Mouse (Mus musculus) intestine, embryonic 14.5 days (tissue): ENCODE measurements around the gene Lactb. TPM values are rescaled to one million over a fixed set of nuclear protein-coding genes. Genes with fewer than 3 reads are reported as not detected.

ENCODE experiments used
- ATAC-seq: fragments of 200-750 bp; cut with Nextera tagmentation; replicated peaks from 2 replicates; pipeline ENCODE4 v1.8.0; 2017; ENCODE audit warnings: low read depth, moderate number of reproducible peaks, moderate TSS enrichment, moderate library complexity; ENCODE audit not compliant: low FRiP score, low TSS enrichment
- DNase-seq: peaks from one replicate; pipeline ENCODE4 v3.0.0-alpha.2; 2018; ENCODE audit warnings: low spot score
- H3K27ac ChIP-seq: fragments of 300-500 bp; sonication (generic); 2 replicates; pipeline ENCODE4 v1.5.1; 2014; ENCODE audit warnings: low read depth, mild to moderate bottlenecking, control low read depth
- H3K27me3 ChIP-seq: fragments of 300-500 bp; sonication (generic); replicated peaks from 2 replicates; pipeline ENCODE4 v1.6.1; 2014; ENCODE audit warnings: low read length, control low read depth; ENCODE audit not compliant: control insufficient read depth, insufficient read depth
- H3K36me3 ChIP-seq: fragments of 300-500 bp; sonication (generic); 2 replicates; pipeline ENCODE4 v1.6.1; 2014; ENCODE audit warnings: low read length, control low read depth; ENCODE audit not compliant: control insufficient read depth, insufficient read depth
- H3K4me1 ChIP-seq: fragments of 300-500 bp; sonication (generic); replicated peaks from 2 replicates; pipeline ENCODE4 v1.6.1; 2014; ENCODE audit warnings: low read length, control low read depth, mixed read lengths; ENCODE audit not compliant: control insufficient read depth, insufficient read depth
- H3K4me2 ChIP-seq: fragments of 300-500 bp; sonication (generic); 2 replicates; pipeline ENCODE4 v1.6.1; 2014; ENCODE audit warnings: low read length
- H3K4me3 ChIP-seq: fragments of 300-500 bp; sonication (generic); 2 replicates; pipeline ENCODE4 v1.5.1; 2014; ENCODE audit warnings: low read depth, low read length, control low read depth, mixed read lengths
- H3K9ac ChIP-seq: fragments of 300-500 bp; sonication (generic); 2 replicates; pipeline ENCODE4 v1.6.1; 2014; ENCODE audit warnings: mild to moderate bottlenecking, low read length
- H3K9me3 ChIP-seq: fragments of 300-500 bp; sonication (generic); 2 replicates; pipeline ENCODE4 v1.6.1; 2016; ENCODE audit warnings: low read length, control low read depth; ENCODE audit not compliant: control insufficient read depth
- WGBS: fragments of 180-500 bp; shearing (Covaris S2); extraction: QIAGEN DNeasy Blood & Tissue Kit; methylation state at CpG from one replicate; pipeline ENCODE4 v1.1.7; 2014; 5-methylcytosine and 5-hydroxymethylcytosine counted together
- polyA plus RNA-seq: library from polyadenylated mRNA; unstranded; fragments of >200 nt; fragmentation: Nextera tagmentation; extraction: Ambion mirVana; gene quantifications from 2 replicates; pipeline ENCODE4 v1.2.1, GENCODE M21; 2014

The Lactb gene
- polyA plus RNA-seq, 1 experiment from 2014 or later: 8.9 TPM

GRCm38 (mm10) chr9:66922076-66922475 lies 53.2 kb downstream of the Lactb start:
- DNase-seq (no peak), ATAC-seq (no peak)
- Histone ChIP-seq H3K9me3 (no peaks in the 10 kb centered on the region), H3K36me3 (no peaks in the 10 kb centered on the region), H3K9ac (no peak overlapping the region), H3K27me3 (no peaks in the 10 kb centered on the region), H3K4me2 (no peak overlapping the region), H3K4me3 (no peak overlapping the region), H3K4me1 (peaks cover 11% of the 10 kb centered on the region; the same call in 1 of the 2 replicates), H3K27ac (no peak overlapping the region)
- 100% methylated on average over 1 of the region's 1 CpGs for WGBS

DNA sequence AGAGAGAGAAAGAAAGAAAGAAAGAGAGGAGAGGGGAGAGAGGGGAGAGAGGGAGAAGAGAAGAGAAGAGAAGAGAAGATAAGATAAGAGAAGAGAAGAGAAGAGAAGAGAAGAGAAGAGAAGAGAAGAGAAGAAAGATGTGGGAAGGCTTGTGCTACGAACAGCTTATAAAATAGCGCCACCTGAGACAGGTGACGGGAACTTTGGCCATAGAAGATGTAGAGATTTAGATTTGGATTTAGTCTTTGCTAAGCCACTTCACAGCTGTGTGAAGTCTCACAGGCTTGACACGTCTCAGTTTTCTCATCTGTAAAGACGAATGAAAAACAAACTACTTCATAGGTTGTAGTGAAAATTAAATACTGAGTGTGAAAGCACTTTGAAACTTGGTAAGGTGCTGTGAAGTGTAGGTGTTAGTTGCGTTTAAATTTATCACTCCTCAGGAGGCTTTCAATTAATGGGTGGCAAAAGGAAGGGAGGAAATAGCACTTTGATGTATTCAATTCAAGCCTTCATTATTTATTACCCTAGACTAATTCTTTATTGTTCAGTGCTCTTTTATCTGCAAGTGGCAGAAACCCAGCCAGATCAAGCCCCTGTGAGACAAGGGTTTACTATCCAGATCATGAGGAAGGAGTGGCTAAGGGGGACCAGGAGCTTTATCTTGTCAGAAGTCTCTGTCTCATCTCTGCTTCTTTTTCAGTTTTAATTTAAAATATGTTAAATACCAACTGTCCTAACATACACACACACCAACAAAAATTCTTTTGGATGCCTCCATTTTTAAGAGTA lies 54.6 kb downstream of the Lactb start:
- ATAC-seq: no peak
- Histone ChIP-seq H3K9me3 (no peaks in the 10 kb centered on the region), H3K4me2 (peak overlapping the region; percentile 75), H3K4me1 (peaks cover 20% of the 10 kb centered on the region), H3K27me3 (no peaks in the 10 kb centered on the region), H3K27ac (no peak overlapping the region), H3K4me3 (no peak overlapping the region), H3K36me3 (no peaks in the 10 kb centered on the region), H3K9ac (no peak overlapping the region)
- no peak for DNase-seq
- WGBS: 4% methylated on average over 6 of the region's 6 CpGs

DNA sequence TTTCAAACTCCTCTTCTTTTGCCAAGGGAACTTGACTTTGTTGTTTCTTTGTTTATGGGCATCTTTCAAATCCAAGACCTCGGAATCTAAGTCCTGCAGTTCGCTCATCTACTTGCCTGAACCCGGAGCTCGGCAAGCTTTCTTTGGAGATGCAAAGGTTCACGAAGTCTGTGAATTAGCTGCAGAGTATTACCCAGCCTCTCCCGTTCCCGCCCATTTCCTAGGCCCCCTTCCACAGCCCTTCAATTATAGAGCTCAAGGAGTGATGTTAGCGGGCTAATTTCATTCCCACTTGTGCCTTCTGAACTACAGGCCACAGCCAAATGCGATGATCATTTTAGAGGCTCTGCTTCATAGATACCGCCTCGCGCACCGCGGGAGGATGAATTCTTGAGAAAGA lies 55.3 kb downstream of the Lactb start:
- peak; percentile 29 for ATAC-seq
- H3K27ac ChIP-seq: peak overlapping the region; percentile 65
- peak overlapping the region; percentile 44 for H3K9ac ChIP-seq
- WGBS: 0% methylated on average over 14 of the region's 14 CpGs
- peak overlapping the region; percentile 94 for H3K4me3 ChIP-seq
- DNase-seq: no peak
- peak overlapping the region; percentile 75 for H3K4me2 ChIP-seq
- peaks cover 26% of the 10 kb centered on the region for H3K4me1 ChIP-seq
- H3K36me3 ChIP-seq: no peaks in the 10 kb centered on the region
- no peaks in the 10 kb centered on the region for H3K9me3 ChIP-seq
- no peaks in the 10 kb centered on the region for H3K27me3 ChIP-seq

DNA sequence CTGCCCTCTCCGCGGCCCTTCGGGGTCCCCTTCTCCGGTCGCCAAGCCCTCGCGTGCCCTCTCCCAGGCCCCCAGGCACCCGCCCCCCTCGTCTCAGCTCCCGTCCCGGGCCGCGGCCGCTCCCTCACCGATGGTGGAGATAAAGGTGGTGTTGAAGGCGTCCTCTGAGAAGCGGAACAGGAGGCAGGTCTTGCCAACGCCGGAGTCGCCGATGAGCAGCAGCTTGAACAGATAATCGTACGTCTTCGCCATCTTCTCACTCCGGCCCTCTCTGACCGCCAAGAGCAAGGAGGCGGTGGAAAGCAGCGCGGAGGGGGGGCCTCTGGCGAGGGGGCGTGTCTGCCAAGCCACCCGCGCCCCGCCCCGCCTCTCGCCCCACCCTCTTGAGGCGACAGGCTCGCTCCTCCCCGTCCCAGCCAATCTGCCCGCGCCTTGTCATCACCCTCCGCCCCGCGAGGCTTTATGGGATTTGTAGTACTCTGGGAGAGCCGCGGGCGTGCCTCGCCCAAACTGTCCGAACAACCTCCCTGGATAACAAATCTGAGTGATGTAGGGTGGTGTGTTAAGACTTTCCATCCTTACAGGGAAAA lies 55.8 kb downstream of the Lactb start, which contains the start of gene Rab8b:
TSS of gene Rab8b (minus strand) at position 306 of the 590 bp plus-strand sequence.
- Histone ChIP-seq H3K27me3 (no peaks in the 10 kb centered on the region), H3K36me3 (no peaks in the 10 kb centered on the region), H3K27ac (peak within 1 kb of the TSS; percentile 91), H3K4me2 (peak within 1 kb of the TSS; percentile 75), H3K9me3 (no peaks in the 10 kb centered on the region), H3K4me3 (peak within 1 kb of the TSS; percentile 94), H3K4me1 (peaks cover 30% of the 10 kb centered on the region), H3K9ac (peak within 1 kb of the TSS; percentile 82)
- DNase-seq (peak; percentile 96), ATAC-seq (peak; percentile 98)
- under 1% methylated on average over 49 of the region's 49 CpGs for WGBS

GRCm38 (mm10) chr9:66918672-66919330 lies 56.5 kb downstream of the Lactb start:
- Histone ChIP-seq H3K27ac (peak overlapping the region; percentile 91), H3K4me2 (peak overlapping the region; percentile 75), H3K4me3 (peak overlapping the region; percentile 94), H3K4me1 (peaks cover 30% of the 10 kb centered on the region), H3K36me3 (no peaks in the 10 kb centered on the region), H3K9ac (peak overlapping the region; percentile 82), H3K9me3 (no peaks in the 10 kb centered on the region), H3K27me3 (no peaks in the 10 kb centered on the region)
- DNase-seq: peak; percentile 68
- ATAC-seq: 0 out of 2 replicates have a peak, but pooled peaks have one; percentile 1
- 2% methylated on average over 27 of the region's 27 CpGs for WGBS

- ATAC-seq: no peak
- WGBS: 75% methylated on average over 1 of the region's 1 CpGs
- Histone ChIP-seq H3K9me3 (no peaks in the 10 kb centered on the region), H3K27ac (no peak overlapping the region), H3K9ac (no peak overlapping the region), H3K27me3 (no peaks in the 10 kb centered on the region), H3K4me3 (peak overlapping the region; percentile 94; the same call in 1 of the 2 replicates), H3K4me1 (peaks cover 30% of the 10 kb centered on the region), H3K36me3 (no peaks in the 10 kb centered on the region), H3K4me2 (peak overlapping the region; percentile 75)
- DNase-seq: no peak
Observed at GRCm38 (mm10) chr9:66917892-66918255, 57.4 kb downstream of the Lactb start.

GRCm38 (mm10) chr9:66917216-66917891 lies 57.9 kb downstream of the Lactb start:
- WGBS: 86% methylated on average over 8 of the region's 8 CpGs
- H3K4me1 ChIP-seq: peaks cover 30% of the 10 kb centered on the region
- no peak overlapping the region for H3K27ac ChIP-seq
- peak overlapping the region; percentile 75; the same call in 1 of the 2 replicates for H3K4me2 ChIP-seq
- no peak for ATAC-seq
- H3K9ac ChIP-seq: no peak overlapping the region
- no peaks in the 10 kb centered on the region for H3K27me3 ChIP-seq
- H3K4me3 ChIP-seq: no peak overlapping the region
- H3K36me3 ChIP-seq: no peaks in the 10 kb centered on the region
- no peaks in the 10 kb centered on the region for H3K9me3 ChIP-seq
- no peak for DNase-seq
